Mouse (Mus musculus): ENCODE results near the gene Rpl22l1. TPM values are rescaled to one million over a fixed set of nuclear protein-coding genes. Genes with fewer than 3 reads are reported as not detected.
A peak's percentile ranks its signal among the peaks of the same experiment; 100 is the strongest.
"Not testable (repeated sequence)": the region's sequence is repeated elsewhere in the genome, so short reads cannot be mapped to it uniquely, and the experiment has no call there.

Rpl22l1 gene
- polyA plus RNA-seq (2014; fragmentation: Nextera tagmentation; extraction: Ambion mirVana), result 509 and 603 TPM in 2 replicates

GRCm38 (mm10) chr3:28805301-28806097 lies at the start of gene Rpl22l1:
Gene Rpl22l1 (plus strand): TSS chr3:28805436.
- peak; percentile 100 for ATAC-seq (ENCODE audit: low read depth)
- no peaks in the 10 kb centered on the region for H3K9me3 ChIP-seq (ENCODE audit: control insufficient read depth, low read length)
- 1% methylated on average over 65 of the region's 72 CpGs for WGBS
- peak within 1 kb of the TSS; percentile 97 for H3K9ac ChIP-seq (ENCODE audit: low read depth, low read length)
- H3K4me1 ChIP-seq (ENCODE audit: control insufficient read depth, insufficient read depth, low read length), result peaks cover 7% of the 10 kb centered on the region; the same call in 1 of the 2 replicates
- H3K4me2 ChIP-seq (ENCODE audit: low read depth, low read length), result peak within 1 kb of the TSS; percentile 71
- peak within 1 kb of the TSS; percentile 95 for H3K4me3 ChIP-seq (ENCODE audit: low read depth, low read length)
- peak; percentile 99 for DNase-seq (ENCODE audit: low spot score)
- H3K27ac ChIP-seq (replicated peaks; ENCODE audit: low read depth, low read length), result peak within 1 kb of the TSS; percentile 89
- H3K36me3 ChIP-seq (ENCODE audit: control insufficient read depth, insufficient read depth, low read length), result peaks cover 28% of the 10 kb centered on the region
- no peaks in the 10 kb centered on the region for H3K27me3 ChIP-seq (replicated peaks; ENCODE audit: control insufficient read depth, insufficient read depth, low read length)

DNA sequence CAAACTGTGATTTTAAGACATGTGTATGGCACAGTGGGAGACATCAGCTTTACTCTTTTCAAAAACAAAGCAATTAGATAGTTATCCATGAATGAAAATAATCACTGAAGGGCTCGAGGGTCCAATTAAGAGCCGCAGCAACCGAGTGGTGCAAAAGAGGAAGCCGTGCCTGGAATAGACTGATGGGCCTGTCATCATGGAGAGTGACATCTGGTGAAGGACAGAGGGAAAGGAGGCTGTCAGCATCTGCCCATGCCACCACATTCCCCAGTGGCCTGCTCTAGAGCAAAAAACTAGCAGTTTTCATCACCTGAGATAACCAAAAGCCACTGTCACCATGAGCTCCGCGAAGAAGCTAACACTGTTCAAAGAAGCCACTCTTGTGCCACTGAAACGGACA lies 49.8 kb upstream of the Rpl22l1 start:
- 67% methylated on average over 7 of the region's 7 CpGs for WGBS
- ATAC-seq (ENCODE audit: low read depth) (peak; percentile 41; the same call in 1 of the 2 replicates), DNase-seq (ENCODE audit: low spot score) (no peak)
- H3K9me3 ChIP-seq (ENCODE audit: control insufficient read depth, low read length), result no peaks in the 10 kb centered on the region
- H3K4me1 ChIP-seq (ENCODE audit: control insufficient read depth, insufficient read depth, low read length), result no peaks in the 10 kb centered on the region
- no peak overlapping the region for H3K9ac ChIP-seq (ENCODE audit: low read depth, low read length)
- H3K36me3 ChIP-seq (ENCODE audit: control insufficient read depth, insufficient read depth, low read length), result no peaks in the 10 kb centered on the region
- no peaks in the 10 kb centered on the region for H3K27me3 ChIP-seq (replicated peaks; ENCODE audit: control insufficient read depth, insufficient read depth, low read length)
- H3K27ac ChIP-seq (replicated peaks; ENCODE audit: low read depth, low read length), result no peak overlapping the region
- no peak overlapping the region for H3K4me2 ChIP-seq (ENCODE audit: low read depth, low read length)
- no peak overlapping the region for H3K4me3 ChIP-seq (ENCODE audit: low read depth, low read length)

DNA sequence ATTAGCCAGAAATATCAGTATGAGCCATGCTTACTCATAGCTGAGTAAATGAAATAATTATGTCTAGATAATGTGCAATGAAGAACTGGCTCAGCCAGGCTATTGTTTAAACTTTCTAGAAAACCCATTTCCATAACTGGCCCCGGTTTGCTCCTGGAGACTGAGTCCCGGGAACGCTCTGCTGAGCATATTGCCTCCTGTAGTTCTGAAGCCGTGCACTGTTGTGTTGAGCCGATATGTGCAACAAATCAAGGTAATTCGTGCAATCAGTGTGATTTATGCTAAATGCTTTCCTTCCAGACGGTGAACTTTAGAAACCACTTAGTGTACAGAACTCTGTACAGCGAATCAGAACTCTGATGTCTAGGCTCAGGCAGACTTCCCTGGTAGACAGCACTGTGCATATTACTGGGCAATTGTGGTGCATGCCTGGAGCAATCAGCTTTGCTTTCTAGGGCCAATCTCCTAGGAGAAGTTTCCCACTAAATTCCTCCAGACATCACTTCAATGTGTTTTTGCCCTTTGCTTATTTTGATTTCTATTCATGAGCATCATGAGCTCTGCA lies 43.9 kb upstream of the Rpl22l1 start:
- no peak overlapping the region for H3K27ac ChIP-seq (replicated peaks; ENCODE audit: low read depth, low read length)
- DNase-seq (ENCODE audit: low spot score) (no peak), ATAC-seq (ENCODE audit: low read depth) (no peak)
- H3K9ac ChIP-seq (ENCODE audit: low read depth, low read length), result no peak overlapping the region
- H3K36me3 ChIP-seq (ENCODE audit: control insufficient read depth, insufficient read depth, low read length), result no peaks in the 10 kb centered on the region
- H3K4me3 ChIP-seq (ENCODE audit: low read depth, low read length), result no peak overlapping the region
- WGBS, result 64% methylated on average over 8 of the region's 8 CpGs
- H3K4me1 ChIP-seq (ENCODE audit: control insufficient read depth, insufficient read depth, low read length), result no peaks in the 10 kb centered on the region
- no peaks in the 10 kb centered on the region for H3K27me3 ChIP-seq (replicated peaks; ENCODE audit: control insufficient read depth, insufficient read depth, low read length)
- no peaks in the 10 kb centered on the region for H3K9me3 ChIP-seq (ENCODE audit: control insufficient read depth, low read length)
- no peak overlapping the region for H3K4me2 ChIP-seq (ENCODE audit: low read depth, low read length)

DNA sequence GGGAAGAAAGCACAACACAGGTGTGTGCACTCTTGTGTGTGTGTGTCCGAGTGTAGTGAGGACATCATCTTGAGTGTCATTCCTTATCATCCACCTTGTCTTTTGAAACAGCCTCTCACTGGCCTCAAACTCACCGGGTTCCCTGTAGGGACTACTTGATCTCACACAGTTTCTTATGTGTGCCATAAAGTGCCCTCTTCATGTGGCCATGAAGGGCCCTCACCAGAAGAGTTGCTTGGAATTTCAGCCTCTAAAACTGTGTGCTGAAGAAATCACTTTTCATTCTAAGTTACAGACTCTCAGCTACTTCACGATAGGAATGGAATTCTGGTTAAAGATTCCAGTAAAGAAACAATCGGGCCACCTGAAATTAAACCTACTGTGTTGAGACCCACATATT lies 38.3 kb upstream of the Rpl22l1 start:
- Histone ChIP-seq H3K4me3 (ENCODE audit: low read depth, low read length) (no peak overlapping the region), H3K9ac (ENCODE audit: low read depth, low read length) (no peak overlapping the region), H3K27ac (replicated peaks; ENCODE audit: low read depth, low read length) (no peak overlapping the region), H3K4me1 (ENCODE audit: control insufficient read depth, insufficient read depth, low read length) (no peaks in the 10 kb centered on the region), H3K9me3 (ENCODE audit: control insufficient read depth, low read length) (0 out of 2 replicates have a peak, but pooled peaks cover 4% of the 10 kb centered on the region), H3K36me3 (ENCODE audit: control insufficient read depth, insufficient read depth, low read length) (no peaks in the 10 kb centered on the region), H3K4me2 (ENCODE audit: low read depth, low read length) (no peak overlapping the region), H3K27me3 (replicated peaks; ENCODE audit: control insufficient read depth, insufficient read depth, low read length) (no peaks in the 10 kb centered on the region)
- DNase-seq (ENCODE audit: low spot score), result no peak
- ATAC-seq (ENCODE audit: low read depth), result no peak
- WGBS, result 90% methylated on average over 4 of the region's 4 CpGs

- 65% methylated on average over 3 of the region's 3 CpGs for whole genome bisulfite sequencing
Measured at GRCm38 (mm10) chr3:28768222-28768621, 37.0 kb upstream of the Rpl22l1 start.

GRCm38 (mm10) chr3:28772919-28773318 lies 32.3 kb upstream of the Rpl22l1 start:
- ATAC-seq (ENCODE audit: low read depth); H3K4me3 ChIP-seq (ENCODE audit: low read depth, low read length); H3K27me3 ChIP-seq (replicated peaks; ENCODE audit: control insufficient read depth, insufficient read depth, low read length); DNase-seq (ENCODE audit: low spot score); H3K27ac ChIP-seq (replicated peaks; ENCODE audit: low read depth, low read length); H3K4me2 ChIP-seq (ENCODE audit: low read depth, low read length); H3K4me1 ChIP-seq (ENCODE audit: control insufficient read depth, insufficient read depth, low read length); H3K9me3 ChIP-seq (ENCODE audit: control insufficient read depth, low read length); H3K36me3 ChIP-seq (ENCODE audit: control insufficient read depth, insufficient read depth, low read length); H3K9ac ChIP-seq (ENCODE audit: low read depth, low read length): not testable (repeated sequence)
- WGBS, result 63% methylated on average over 4 of the region's 4 CpGs

More at GRCm38 (mm10) chr3:28768222-28768621, 37.0 kb upstream of the Rpl22l1 start:
- ATAC-seq (ENCODE audit: low read depth) (no peak), DNase-seq (ENCODE audit: low spot score) (no peak)
- no peak overlapping the region for H3K4me3 ChIP-seq (ENCODE audit: low read depth, low read length)
- H3K4me1 ChIP-seq (ENCODE audit: control insufficient read depth, insufficient read depth, low read length), result no peaks in the 10 kb centered on the region
- H3K9me3 ChIP-seq (ENCODE audit: control insufficient read depth, low read length), result 0 out of 2 replicates have a peak, but pooled peaks cover 4% of the 10 kb centered on the region
- no peak overlapping the region for H3K9ac ChIP-seq (ENCODE audit: low read depth, low read length)
- H3K36me3 ChIP-seq (ENCODE audit: control insufficient read depth, insufficient read depth, low read length), result no peaks in the 10 kb centered on the region
- no peaks in the 10 kb centered on the region for H3K27me3 ChIP-seq (replicated peaks; ENCODE audit: control insufficient read depth, insufficient read depth, low read length)
- H3K27ac ChIP-seq (replicated peaks; ENCODE audit: low read depth, low read length), result no peak overlapping the region
- no peak overlapping the region for H3K4me2 ChIP-seq (ENCODE audit: low read depth, low read length)

- no peaks in the 10 kb centered on the region for H3K36me3 ChIP-seq (ENCODE audit: control insufficient read depth, insufficient read depth, low read length)
- H3K9ac ChIP-seq (ENCODE audit: low read depth, low read length), result no peak overlapping the region
- no peaks in the 10 kb centered on the region for H3K27me3 ChIP-seq (replicated peaks; ENCODE audit: control insufficient read depth, insufficient read depth, low read length)
- 0 out of 2 replicates have a peak, but pooled peaks cover 4% of the 10 kb centered on the region for H3K9me3 ChIP-seq (ENCODE audit: control insufficient read depth, low read length)
- no peaks in the 10 kb centered on the region for H3K4me1 ChIP-seq (ENCODE audit: control insufficient read depth, insufficient read depth, low read length)
- H3K4me2 ChIP-seq (ENCODE audit: low read depth, low read length), result no peak overlapping the region
- no peak for ATAC-seq (ENCODE audit: low read depth)
- DNase-seq (ENCODE audit: low spot score), result no peak
- 79% methylated on average over 7 of the region's 7 CpGs for WGBS
- H3K4me3 ChIP-seq (ENCODE audit: low read depth, low read length), result no peak overlapping the region
- H3K27ac ChIP-seq (replicated peaks; ENCODE audit: low read depth, low read length), result no peak overlapping the region
Measured at GRCm38 (mm10) chr3:28775361-28775760, 29.9 kb upstream of the Rpl22l1 start.

- no peak overlapping the region for H3K27ac ChIP-seq (replicated peaks; ENCODE audit: low read depth, low read length)
- no peak for ATAC-seq (ENCODE audit: low read depth)
- no peak overlapping the region for H3K4me2 ChIP-seq (ENCODE audit: low read depth, low read length)
- H3K9me3 ChIP-seq (ENCODE audit: control insufficient read depth, low read length), result 0 out of 2 replicates have a peak, but pooled peaks cover 4% of the 10 kb centered on the region
- DNase-seq (ENCODE audit: low spot score), result no peak
- no peaks in the 10 kb centered on the region for H3K27me3 ChIP-seq (replicated peaks; ENCODE audit: control insufficient read depth, insufficient read depth, low read length)
- WGBS, result 82% methylated on average over 1 of the region's 1 CpGs
- 0 out of 2 replicates have a peak, but pooled peaks cover 4% of the 10 kb centered on the region for H3K4me1 ChIP-seq (ENCODE audit: control insufficient read depth, insufficient read depth, low read length)
- H3K4me3 ChIP-seq (ENCODE audit: low read depth, low read length), result no peak overlapping the region
- no peak overlapping the region for H3K9ac ChIP-seq (ENCODE audit: low read depth, low read length)
- H3K36me3 ChIP-seq (ENCODE audit: control insufficient read depth, insufficient read depth, low read length), result no peaks in the 10 kb centered on the region
Measured at GRCm38 (mm10) chr3:28775958-28776357, 29.3 kb upstream of the Rpl22l1 start.

All from embryonic facial prominence, embryonic 14.5 days (tissue).